Mouse (Mus musculus) layer of hippocampus, adult 18-20 months (tissue): ENCODE results near the gene Lcmt1. TPM values are rescaled to one million over a fixed set of nuclear protein-coding genes. Genes with fewer than 3 reads are reported as not detected.

Experiments
- DNase-seq, 2 experiments: peaks; one replicate each; pipeline ENCODE4 v3.0.0; 2022; ENCODE audit warnings: low spot score in 2 of 2
- total RNA-seq, 2 experiments: library from RNA; stranded (reverse); gene quantifications; 2 replicates each; pipeline ENCODE4 v1.2.3; 2021

The Lcmt1 gene
- total RNA-seq, 2 experiments from 2014 or later: 87.2 to 98.6 TPM

GRCm38 (mm10) chr7:123397931-123398330 lies 28.3 kb downstream of the Lcmt1 start:
- no peak for DNase-seq

- DNase-seq: peak; percentile 44 to 73
These were observed 29.2 kb downstream of the Lcmt1 start for GRCm38 (mm10) chr7:123398828-123399227.

- DNase-seq: no peak
These were observed 29.7 kb downstream of the Lcmt1 start for GRCm38 (mm10) chr7:123399286-123399685.

- DNase-seq: no peak
These were observed 31.5 kb downstream of the Lcmt1 start for GRCm38 (mm10) chr7:123401121-123401520.

GRCm38 (mm10) chr7:123404198-123404597 lies 34.6 kb downstream of the Lcmt1 start:
- DNase-seq: peak; percentile 27 to 63

- DNase-seq: no peak
These were observed 36.0 kb downstream of the Lcmt1 start for GRCm38 (mm10) chr7:123405619-123406018.

DNA sequence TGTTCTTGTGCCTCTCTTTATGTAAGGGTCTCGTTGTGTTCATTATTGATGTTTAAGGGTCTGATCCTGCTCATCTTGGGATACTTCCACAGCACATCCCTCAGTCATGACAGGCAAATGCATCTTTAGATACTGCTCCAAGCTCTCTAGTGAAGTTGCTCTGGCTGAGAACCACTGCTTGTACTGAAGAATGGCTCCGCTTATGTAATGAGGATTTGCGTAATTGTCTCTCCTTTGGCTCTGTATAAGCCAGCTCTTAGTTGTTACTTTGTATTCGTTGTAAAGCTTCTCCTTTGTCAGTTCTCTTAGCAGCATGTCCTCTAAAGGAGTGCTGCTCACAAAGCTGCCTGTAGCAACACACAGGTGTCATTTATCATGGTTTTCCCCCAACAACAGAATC lies 37.4 kb downstream of the Lcmt1 start:
- DNase-seq: no peak

- no peak for DNase-seq
These were observed 40.9 kb downstream of the Lcmt1 start for GRCm38 (mm10) chr7:123410502-123410901.

GRCm38 (mm10) chr7:123411109-123411508 lies 41.5 kb downstream of the Lcmt1 start:
- DNase-seq: peak; percentile 58 to 82

DNA sequence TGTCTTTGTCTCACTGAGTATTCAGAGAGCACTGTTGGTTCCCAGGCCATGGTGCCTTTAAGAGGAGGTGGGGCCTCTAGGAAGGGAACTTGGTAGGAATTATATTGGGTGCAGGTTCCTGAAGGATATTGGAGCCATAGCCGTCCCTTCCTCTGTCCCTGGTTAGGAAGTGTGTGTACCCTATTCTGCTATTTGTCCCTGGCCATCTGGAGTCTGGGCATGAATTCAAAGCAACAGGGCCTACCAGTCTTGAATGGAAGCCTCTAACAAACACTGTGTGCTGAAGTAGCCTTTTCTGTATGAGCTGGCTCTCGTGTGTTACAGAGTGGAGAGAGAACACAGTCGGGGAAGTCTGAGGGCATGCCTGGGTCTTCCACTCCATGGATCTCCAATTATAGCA lies 42.6 kb downstream of the Lcmt1 start:
- peak; percentile 40 to 77 for DNase-seq

DNA sequence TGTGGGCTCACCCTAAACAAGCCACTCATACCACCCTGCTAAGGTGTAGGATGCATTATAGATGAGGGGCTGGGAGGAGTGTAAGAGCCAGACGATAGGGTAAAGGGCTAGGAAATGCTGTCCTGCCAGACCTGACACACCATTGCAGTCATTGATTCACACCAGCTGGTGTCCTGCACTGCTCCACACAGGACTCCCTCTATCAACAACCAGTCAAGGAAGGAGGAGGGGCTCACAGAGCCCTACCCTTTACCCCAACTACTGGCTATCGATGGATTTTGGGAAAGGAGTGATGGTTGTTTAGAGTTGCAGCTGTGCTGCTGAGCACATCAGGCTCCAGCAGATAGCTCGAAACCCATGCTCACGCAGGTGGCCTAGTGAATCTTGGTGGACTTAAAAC lies 47.2 kb downstream of the Lcmt1 start:
- DNase-seq: no peak

DNA sequence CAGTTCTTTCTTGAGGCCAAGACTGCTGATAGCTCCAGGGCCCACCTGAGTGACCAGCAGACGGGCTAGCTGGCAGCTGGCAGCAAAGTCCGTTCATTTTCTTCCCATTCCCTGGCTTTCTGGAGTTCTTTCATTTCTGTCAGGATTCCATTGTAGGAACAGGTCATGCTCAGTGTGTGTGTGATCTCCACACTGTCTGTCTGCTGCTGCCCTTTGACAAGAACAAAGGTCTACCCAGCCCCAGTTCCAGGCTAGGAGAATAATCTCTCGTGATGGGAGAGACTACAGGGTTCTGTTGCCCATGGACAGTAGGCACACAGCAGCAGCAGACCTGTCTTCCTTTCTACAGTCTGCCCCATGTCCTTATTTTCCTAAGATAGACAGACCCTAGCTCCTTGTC lies 48.1 kb downstream of the Lcmt1 start:
- no peak for DNase-seq

DNA sequence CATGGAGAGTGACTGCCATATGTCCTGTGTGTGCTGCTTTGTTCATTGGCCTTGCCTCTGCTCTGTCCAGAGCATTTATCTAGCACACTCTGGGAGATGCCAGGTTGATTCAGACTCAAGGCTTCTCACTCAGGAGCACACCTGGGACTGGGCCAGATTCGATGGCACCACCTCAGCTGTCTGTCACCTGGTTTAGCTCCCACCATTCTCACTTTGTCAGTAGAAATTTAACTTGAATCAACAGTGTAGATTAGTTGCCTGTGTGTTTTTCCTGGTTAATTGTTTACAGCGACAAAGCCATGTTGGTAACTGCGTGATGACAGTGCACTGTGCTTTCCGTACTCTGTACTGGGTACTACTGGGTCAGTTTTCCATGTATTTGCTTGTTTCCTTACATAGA lies 50.4 kb downstream of the Lcmt1 start:
- no peak for DNase-seq

DNA sequence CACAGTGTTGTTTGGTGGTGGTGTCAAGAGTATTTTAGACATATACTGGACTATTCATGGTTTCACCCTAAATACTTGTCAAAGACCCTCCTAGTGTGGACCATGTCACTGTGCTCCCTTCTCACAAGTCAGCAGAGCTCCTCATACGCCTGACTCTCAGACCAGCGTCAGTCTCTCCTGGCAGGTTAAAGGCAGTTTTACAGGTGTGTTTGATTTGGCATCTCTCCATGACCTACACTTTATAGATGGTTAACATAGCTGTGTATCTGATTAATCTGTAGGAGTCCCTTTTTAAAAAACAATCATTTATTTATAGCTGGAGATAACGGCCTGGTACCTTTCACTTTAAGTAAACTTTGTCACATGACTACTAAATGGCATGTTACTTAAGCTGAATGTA lies 52.4 kb downstream of the Lcmt1 start:
- DNase-seq: no peak

GRCm38 (mm10) chr7:123424281-123424680 lies 54.7 kb downstream of the Lcmt1 start:
- DNase-seq: no peak

DNA sequence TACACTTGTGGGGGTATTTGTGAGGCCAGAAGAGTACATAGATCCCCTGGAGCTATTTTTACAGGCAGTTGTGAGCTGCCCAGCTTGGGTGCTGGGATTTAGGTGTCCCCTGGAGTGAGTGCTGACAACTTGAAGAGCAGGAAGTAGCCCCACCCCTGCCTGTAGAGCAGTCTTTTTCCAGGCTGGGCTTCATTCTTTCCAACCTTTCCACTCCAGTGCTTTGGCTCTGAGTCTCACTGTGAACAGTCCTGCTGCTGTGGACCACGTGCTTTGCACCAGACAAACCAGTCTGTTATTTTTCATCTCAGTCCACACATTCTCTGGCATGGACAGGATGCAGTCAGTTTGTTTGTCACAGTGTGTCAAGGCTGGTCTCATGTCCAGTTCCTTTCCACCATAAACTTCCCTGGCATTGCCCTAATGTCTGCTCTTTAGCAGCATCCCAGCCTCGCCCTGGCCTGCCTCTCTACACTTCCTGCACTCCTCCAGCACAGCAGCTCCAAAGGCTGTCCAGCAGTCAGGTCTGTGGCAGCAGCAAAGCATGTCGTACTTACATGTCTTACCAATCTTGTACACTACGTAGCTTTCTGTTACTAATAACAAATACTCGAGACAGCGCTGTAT lies 55.7 kb downstream of the Lcmt1 start:
- DNase-seq: no peak

GRCm38 (mm10) chr7:123429624-123430410 lies 60.2 kb downstream of the Lcmt1 start:
- no peak for DNase-seq

- DNase-seq: no peak
These were observed 60.8 kb downstream of the Lcmt1 start for GRCm38 (mm10) chr7:123430411-123430705.

DNA sequence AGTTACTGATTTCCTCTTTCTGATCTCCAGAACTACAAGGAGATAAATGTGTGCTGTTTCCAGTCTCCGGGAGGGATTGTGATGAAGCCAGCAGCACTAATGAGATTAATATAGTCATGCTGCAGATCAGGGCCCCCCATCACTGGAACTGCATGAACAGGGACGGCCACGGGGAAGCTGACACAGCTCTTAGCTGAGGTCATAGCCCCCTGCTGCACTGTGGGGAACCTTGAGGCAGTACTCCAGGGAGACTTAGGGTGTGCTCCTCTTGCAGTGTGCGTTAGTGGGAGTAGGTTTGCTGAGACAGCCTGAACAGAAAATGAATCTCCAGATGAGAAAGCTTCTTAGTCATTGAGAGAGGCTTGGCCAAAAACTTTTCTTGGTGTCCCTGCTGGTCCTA lies 61.6 kb downstream of the Lcmt1 start:
- DNase-seq: no peak

DNA sequence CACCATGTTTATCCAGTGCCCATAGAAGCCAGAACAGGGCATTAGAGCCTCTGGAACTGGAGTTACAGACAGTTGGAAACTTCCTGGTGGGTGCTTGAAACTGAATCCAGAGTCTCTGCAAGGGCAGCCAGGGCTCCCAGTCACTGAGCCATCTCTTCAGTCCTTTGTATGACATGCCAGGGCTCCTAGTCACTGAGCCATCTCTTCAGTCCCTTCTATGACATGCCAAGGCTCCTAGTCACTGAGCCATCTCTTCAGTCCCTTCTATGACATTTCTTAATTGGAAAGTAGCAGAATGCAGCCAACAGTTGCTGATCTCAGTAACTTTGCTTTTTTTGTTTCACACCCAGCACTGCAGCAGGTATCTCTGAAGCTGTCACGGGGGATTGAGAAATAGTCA lies 72.5 kb downstream of the Lcmt1 start:
- DNase-seq: no peak

DNA sequence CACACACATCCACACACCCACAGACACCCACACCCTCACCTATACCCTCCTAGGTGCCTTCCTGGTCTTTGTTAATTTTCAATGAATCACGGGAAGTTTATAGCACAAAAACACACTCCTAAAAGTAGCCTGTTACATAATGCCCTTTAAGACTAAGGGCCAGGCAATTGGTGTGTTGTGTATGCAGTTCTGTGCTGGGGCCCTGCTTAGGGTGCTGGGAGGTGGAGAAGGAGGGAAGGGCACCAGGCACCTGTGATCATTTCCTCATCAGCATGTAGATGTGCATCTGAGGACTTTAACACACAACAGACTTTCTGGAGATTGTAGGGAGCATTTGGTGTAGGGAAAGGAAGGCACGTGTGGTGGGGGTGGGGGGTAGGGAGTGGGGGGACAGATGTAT lies 79.2 kb downstream of the Lcmt1 start:
- DNase-seq: no peak

GRCm38 (mm10) chr7:123449676-123450075 lies 80.1 kb downstream of the Lcmt1 start:
- no peak for DNase-seq

- DNase-seq: no peak
These were observed 80.9 kb downstream of the Lcmt1 start for GRCm38 (mm10) chr7:123450515-123450914.
